Mouse (Mus musculus) right cerebral cortex, postnatal 25 days (tissue): ENCODE measurements around the gene Vav2.

Experiments used
- DNase-seq: peaks from one replicate; pipeline ENCODE4 v3.0.0; 2022

Vav2 gene

GRCm38 (mm10) chr2:27408194-27408593 lies 18.6 kb downstream of the Vav2 start:
- no peak for DNase-seq

- no peak for DNase-seq
These were observed 19.9 kb downstream of the Vav2 start for GRCm38 (mm10) chr2:27406928-27407327.

DNA sequence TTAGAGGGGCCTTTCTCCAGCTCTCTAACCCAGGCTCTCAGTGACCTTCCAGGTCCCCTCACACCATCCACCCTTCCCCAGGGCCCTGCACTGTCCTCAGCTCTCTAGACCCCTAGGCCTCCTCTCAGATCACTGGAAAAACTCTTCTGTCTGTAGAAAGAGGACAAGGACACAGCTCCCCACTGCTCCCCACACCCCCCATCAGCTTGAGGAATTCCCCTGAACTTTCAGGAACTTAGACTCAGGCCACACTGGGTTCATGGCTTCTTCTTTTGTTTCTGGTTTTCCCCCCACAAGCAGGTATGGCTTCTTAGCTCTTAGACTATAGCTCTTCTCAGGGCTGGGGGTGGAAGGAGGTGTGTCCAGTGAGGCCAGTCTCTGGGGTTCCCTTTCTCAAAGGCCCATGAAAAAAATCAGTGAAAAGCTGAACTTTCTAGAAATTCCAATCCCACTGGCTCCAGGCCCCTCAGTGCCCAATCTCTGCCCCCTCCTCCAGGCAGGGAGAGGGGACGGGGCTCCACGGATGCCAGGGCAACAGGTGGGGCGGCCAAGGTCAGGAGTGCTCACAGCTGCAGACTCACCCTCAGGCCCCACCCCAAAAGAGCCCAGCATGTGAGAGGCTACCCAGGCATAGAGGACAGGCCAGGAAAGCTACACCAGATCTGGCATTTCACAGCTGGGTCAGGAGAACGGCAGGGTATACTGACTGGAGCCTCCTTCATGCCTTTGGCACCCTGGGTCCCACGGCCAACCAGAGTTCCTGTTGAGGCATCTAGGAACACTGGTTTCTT lies 21.5 kb downstream of the Vav2 start:
- DNase-seq, result no peak

DNA sequence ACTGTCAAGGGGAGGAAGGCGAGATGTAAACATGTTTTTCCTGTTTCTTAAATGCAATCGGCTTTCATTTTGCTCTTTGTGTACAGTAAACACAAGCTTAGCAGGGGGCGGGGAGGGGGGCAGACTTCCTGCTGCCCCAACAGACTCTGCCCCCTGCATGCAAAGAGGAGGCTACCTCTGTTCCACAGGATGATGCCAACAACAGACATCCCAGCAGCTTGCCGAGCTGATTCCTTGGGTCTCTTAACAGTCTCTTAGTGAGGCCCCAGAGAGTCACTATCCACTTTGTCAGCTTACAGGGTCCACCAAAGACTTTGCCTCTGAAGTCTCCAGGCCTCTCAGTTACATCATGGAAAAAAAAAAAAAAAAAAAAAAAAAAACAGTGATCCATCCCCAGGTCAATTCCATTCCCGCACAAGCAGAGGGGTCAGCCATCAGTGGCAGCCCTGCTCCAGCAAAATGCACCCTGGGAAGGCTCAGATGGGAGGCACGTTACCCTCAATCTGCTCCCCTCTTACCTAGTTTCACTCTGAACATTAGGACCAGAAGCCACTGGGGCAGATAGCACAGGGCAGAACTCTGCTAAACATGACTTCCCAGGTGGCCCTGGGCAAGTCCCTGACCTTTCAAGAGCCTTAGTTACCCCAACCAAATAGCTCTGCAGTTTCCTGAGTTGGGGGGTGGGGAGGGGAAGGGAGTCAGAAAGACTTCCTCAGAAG lies 22.3 kb downstream of the Vav2 start:
- no peak for DNase-seq

- no peak for DNase-seq
These were observed 25.3 kb downstream of the Vav2 start for GRCm38 (mm10) chr2:27401544-27401943.

- no peak for DNase-seq
These were observed 26.8 kb downstream of the Vav2 start for GRCm38 (mm10) chr2:27400083-27400482.

DNA sequence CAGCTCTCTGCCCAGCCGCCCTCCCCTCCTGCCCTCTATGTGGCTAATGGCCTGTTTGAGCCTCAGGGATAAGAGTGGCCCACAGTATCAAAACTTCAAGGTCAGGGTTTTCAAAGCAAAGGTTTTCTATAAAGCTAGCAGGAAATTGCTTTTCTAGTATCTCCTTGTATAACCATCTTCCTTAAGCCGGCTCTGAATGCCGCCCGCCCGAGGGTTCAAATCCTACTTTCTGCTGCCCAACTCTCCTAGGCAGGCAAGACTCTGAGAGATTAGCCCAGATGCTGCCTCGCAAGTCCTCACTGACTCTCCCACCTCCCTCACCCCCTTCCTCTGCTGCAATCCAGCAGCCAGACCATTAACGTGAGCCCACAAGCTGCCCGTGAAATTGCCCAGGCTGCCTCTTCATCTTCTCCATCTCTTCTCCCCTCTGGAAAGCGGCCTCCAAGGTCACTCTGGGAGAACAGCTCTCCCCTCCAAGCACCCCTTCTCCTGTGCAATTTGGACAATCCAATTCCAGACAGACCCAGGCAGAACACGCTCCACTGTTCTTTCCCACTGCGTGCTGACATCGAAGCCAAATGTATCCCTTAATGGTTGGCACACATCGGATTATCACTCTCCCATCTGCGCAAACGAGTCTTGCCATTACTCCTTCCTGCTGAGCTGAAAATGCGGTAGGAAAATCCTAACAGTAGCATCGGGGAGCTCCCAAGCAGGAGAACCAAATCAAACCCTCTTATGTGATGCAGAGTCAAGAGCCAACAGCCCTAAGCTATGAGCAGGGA lies 30.0 kb downstream of the Vav2 start:
- DNase-seq, result no peak

- no peak for DNase-seq
These were observed 32.5 kb downstream of the Vav2 start for GRCm38 (mm10) chr2:27394158-27394832.

DNA sequence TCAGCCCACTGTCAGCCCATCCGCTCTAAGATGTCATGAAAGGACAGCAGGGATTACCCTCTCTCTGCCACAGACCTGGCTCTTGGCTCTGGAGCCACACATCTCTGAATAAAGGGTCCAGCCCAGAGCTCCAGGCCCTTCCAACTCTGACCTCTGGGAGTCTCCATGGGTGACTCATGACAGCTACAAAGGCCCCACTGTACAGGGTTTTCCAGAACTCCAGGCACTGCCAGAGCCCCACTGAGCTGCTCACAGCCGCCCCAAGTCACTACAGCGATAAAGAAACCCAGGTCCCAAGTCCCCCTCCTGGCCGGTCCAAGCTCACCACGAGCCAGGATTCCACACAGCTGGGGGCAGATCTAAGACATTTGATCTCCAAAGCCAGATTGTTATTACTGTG lies 34.6 kb downstream of the Vav2 start:
- DNase-seq, result no peak

DNA sequence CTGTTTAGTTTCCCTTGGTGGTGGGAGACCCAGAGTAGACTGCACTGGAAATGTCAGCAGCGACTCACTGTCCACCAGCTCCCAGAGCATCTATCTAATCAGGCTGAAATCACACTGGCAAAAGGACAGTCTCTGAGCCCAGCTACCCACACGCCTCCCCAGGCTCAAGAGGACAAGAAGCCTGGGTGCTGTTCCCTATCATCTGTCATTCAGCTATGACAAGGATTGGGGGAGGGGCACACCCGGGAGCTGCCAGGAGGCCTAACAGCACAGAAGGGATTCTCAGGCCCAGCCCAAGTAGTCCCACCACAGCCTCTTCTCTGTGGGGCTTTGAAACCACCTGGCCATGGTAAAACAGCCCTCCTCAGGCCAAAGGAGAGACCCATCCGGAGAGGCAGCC lies 36.1 kb downstream of the Vav2 start:
- DNase-seq, result no peak

DNA sequence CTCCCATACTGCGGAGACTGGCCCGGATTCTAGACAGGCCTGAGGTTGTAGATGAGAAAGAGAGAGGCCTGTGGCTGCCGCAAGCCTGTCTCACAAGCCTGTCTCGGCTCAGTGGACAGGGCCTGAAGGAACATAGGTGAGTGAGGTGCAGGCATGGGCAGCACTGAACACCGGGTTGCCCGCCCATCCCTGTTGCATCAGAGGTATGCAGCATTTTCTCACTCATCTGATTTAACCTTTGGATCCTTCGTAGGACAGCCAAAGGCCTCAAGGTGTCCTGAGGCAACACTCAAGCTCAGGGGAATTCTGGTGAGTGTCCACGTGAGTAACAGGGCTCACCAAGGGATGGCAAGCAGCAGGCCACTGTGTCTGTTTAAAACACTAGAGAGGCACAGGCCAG lies 36.5 kb downstream of the Vav2 start:
- no peak for DNase-seq

GRCm38 (mm10) chr2:27389272-27390162 lies 37.3 kb downstream of the Vav2 start:
- no peak for DNase-seq

GRCm38 (mm10) chr2:27387209-27387608 lies 39.6 kb downstream of the Vav2 start:
- no peak for DNase-seq

- DNase-seq, result no peak
These were observed 45.1 kb downstream of the Vav2 start for GRCm38 (mm10) chr2:27381698-27382097.

- no peak for DNase-seq
These were observed 45.6 kb downstream of the Vav2 start for GRCm38 (mm10) chr2:27381254-27381653.

GRCm38 (mm10) chr2:27377876-27378275 lies 49.0 kb downstream of the Vav2 start:
- DNase-seq, result no peak

- no peak for DNase-seq
These were observed 49.7 kb downstream of the Vav2 start for GRCm38 (mm10) chr2:27377164-27377563.

DNA sequence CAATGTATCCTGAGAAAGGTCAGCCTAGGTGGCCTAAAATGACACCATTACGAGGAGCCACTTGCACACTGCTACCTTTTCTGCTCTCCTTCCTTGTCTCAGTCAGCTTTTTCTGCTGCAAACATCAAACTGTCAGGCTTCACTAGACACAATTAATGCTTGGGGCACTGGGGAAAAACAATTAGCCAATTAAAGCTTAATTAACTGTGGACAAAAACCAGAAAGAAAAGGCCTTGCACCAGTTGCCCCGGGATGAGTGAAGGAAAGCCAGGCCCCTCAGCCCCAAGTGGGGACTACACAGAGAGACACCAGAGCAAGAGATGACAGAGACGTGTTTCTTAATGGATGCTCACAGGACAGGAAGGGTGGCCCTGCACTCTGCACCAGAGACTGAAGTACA lies 51.7 kb downstream of the Vav2 start:
- DNase-seq, result no peak

DNA sequence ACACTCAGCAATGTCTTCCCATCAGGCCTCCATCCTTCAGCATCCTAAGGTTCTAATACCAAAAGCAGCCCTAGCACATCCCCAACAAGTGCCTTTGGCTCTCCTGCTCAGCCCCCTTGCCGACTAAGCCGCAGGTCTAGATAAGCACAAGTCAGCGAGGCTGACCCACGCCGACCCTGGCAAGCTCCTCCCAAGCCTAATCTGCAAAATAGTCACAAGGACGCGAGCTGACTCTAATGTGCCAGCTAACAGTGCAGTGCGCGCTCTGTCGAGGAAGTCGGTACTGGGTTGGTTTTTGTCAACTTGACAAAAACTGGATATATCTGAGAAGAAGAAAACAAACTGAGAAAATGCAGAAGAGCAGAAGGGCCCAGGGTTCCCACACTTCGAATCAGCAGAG lies 53.5 kb downstream of the Vav2 start:
- DNase-seq, result no peak

- no peak for DNase-seq
These were observed 55.4 kb downstream of the Vav2 start for GRCm38 (mm10) chr2:27371450-27371849.

- DNase-seq, result no peak
These were observed 57.9 kb downstream of the Vav2 start for GRCm38 (mm10) chr2:27368980-27369379.

DNA sequence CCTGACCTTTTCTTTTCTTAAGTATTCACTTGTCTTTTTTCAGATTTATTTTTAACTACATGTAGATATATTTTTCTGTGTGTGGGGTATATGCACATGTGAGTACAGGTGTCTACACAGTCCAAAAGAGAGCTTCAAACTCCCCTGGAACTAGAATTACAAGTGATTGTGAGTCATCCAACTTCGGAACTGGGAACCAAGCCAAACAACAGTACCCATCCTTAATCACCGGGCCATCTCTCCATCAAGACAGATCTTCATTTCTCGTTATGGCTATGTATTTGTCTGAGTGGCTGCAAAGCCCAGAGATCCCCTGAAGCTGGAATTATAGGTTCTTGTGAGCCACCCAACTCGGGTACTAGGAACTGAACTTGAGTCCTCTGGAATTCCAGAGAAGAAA lies 61.5 kb downstream of the Vav2 start:
- no peak for DNase-seq
